Mouse (Mus musculus) midbrain, postnatal 0 days (tissue): ENCODE measurements at regions not wholly inside any gene's neighbourhood (a gene's known extent, or its start where the extent isn't known, plus 50 kb on each side); places are given as distances from the start of the nearest gene placed in this dataset.

Experiments
- ATAC-seq: fragments of 200-750 bp; cut with Nextera tagmentation; 2 replicates; pipeline ENCODE4 v1.8.0; 2017; ENCODE audit warnings: moderate number of reproducible peaks, mild to moderate bottlenecking, moderate TSS enrichment, moderate library complexity; ENCODE audit not compliant: low FRiP score
- DNase-seq: peaks from one replicate; pipeline ENCODE4 v3.0.0-alpha.2; 2015; ENCODE audit warnings: low spot score
- H3K27ac ChIP-seq: fragments of 300-500 bp; sonication (generic); 2 replicates; pipeline ENCODE4 v1.5.1; 2014; ENCODE audit warnings: low read depth, mild to moderate bottlenecking, low read length, mixed read lengths
- H3K27me3 ChIP-seq: fragments of 300-500 bp; sonication (generic); 2 replicates; pipeline ENCODE4 v1.6.1; 2014; ENCODE audit warnings: low read length, control low read depth, mixed read lengths; ENCODE audit not compliant: insufficient read depth
- H3K36me3 ChIP-seq: fragments of 300-500 bp; sonication (generic); 2 replicates; pipeline ENCODE4 v1.6.1; 2014; ENCODE audit warnings: low read length, control low read depth, mixed read lengths; ENCODE audit not compliant: insufficient read depth
- H3K4me1 ChIP-seq: fragments of 300-500 bp; sonication (generic); 2 replicates; pipeline ENCODE4 v1.6.1; 2014; ENCODE audit warnings: mild to moderate bottlenecking, control low read depth, antibody characterized with exemption, low read length, mixed read lengths; ENCODE audit not compliant: insufficient read depth
- H3K4me2 ChIP-seq: fragments of 300-500 bp; sonication (generic); 2 replicates; pipeline ENCODE4 v1.6.1; 2014; ENCODE audit warnings: low read depth, mild to moderate bottlenecking, low read length, mixed read lengths; ENCODE audit not compliant: poor library complexity, severe bottlenecking
- H3K4me3 ChIP-seq: fragments of 300-500 bp; sonication (generic); 2 replicates; pipeline ENCODE4 v1.5.1; 2014; ENCODE audit warnings: low read depth, mild to moderate bottlenecking, low read length, moderate library complexity
- H3K9ac ChIP-seq: fragments of 300-500 bp; sonication (generic); replicated peaks from 2 replicates; pipeline ENCODE4 v1.6.1; 2014; ENCODE audit warnings: mild to moderate bottlenecking, low read length, moderate library complexity, mixed read lengths; ENCODE audit not compliant: poor library complexity, severe bottlenecking
- H3K9me3 ChIP-seq: fragments of 300-500 bp; sonication (generic); 2 replicates; pipeline ENCODE4 v1.6.1; 2016; ENCODE audit warnings: low read length, control low read depth
- CTCF ChIP-seq: IDR thresholded peaks from 2 replicates; pipeline ENCODE4 v1.5.1; 2016; ENCODE audit warnings: antibody characterized with exemption, mild to moderate bottlenecking
- WGBS: fragments of 180-500 bp; shearing (Covaris S2); extraction: QIAGEN DNeasy Blood & Tissue Kit; methylation state at CpG from one replicate; pipeline ENCODE4 v1.1.7; 2014; 5-methylcytosine and 5-hydroxymethylcytosine counted together

DNA sequence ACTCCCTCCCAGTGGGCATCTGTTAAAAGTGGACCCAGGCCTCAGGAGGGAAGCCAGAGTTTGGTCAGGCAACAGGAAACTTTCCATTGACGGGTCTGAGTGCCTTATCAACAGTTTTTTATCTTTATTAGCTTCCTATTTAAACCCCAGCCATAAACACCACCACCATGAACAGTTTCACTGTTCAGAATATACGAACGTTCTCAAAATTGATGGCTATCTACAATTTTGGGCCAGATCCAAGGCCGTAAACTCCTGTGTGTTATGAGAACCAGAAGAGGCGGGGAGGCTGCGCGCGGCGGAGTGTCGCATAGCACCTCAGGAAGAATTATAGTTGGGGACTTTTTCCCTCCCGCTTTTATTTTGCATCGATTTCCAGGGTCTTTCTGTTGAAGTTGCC lies 67.8 kb downstream of the Gm10320 start:
- no peak for TF ChIP-seq CTCF
- Histone ChIP-seq H3K4me2 (no peak overlapping the region), H3K9ac (no peak overlapping the region), H3K27me3 (peaks cover 9% of the 10 kb centered on the region; the same call in 1 of the 2 replicates), H3K4me1 (no peaks in the 10 kb centered on the region), H3K36me3 (no peaks in the 10 kb centered on the region), H3K27ac (no peak overlapping the region), H3K4me3 (no peak overlapping the region), H3K9me3 (no peaks in the 10 kb centered on the region)
- DNase-seq: no peak
- ATAC-seq: no peak
- 91% methylated on average over 12 of the region's 12 CpGs for WGBS

DNA sequence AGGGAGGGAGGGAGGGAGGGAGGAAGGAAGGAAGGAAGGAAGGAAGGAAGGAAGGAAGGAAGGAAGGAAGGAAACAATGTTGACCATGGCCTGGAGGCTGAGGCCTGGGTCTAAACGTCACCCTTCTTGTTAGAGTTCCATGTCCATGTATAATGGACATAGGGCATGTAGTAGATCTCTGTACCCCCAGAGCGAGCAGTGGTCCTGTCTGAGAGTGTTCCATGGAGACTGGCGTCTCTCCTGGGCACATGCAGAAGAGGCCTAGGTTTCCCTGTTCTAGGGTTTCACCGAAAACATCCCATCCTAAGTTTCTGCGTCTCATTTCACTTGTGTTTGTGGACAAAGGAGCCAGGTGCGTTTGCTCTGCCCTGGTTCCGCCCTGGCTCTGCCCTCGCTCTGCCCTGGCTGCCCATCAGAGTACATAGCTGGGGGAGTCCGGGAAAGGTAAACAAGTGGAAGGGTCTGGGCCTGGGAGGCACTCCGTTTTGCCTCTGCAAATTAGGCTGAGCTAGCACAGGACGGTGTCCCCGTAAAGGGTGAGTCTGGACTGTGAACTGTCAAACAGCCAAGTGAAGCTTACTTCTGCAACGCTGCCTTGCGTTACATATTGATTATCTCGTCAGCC lies 66.5 kb downstream of the Foxd1 start:
- no peak for TF ChIP-seq CTCF
- ATAC-seq: no peak

GRCm38 (mm10) chr13:98417736-98418135 lies 63.7 kb downstream of the Foxd1 start:
- 94% methylated on average over 4 of the region's 4 CpGs for WGBS
- no peak overlapping the region for H3K4me2 ChIP-seq
- no peak overlapping the region for H3K9ac ChIP-seq
- H3K4me1 ChIP-seq: no peaks in the 10 kb centered on the region
- TF ChIP-seq CTCF: no peak
- H3K36me3 ChIP-seq: no peaks in the 10 kb centered on the region
- no peak overlapping the region for H3K27ac ChIP-seq
- no peak overlapping the region for H3K4me3 ChIP-seq
- no peaks in the 10 kb centered on the region for H3K27me3 ChIP-seq
- DNase-seq (no peak), ATAC-seq (no peak)
- no peaks in the 10 kb centered on the region for H3K9me3 ChIP-seq

More for the DNA sequence above, 66.5 kb downstream of the Foxd1 start:
- DNase-seq: no peak
- WGBS: 80% methylated on average over 15 of the region's 15 CpGs
- Histone ChIP-seq H3K36me3 (no peaks in the 10 kb centered on the region), H3K4me1 (no peaks in the 10 kb centered on the region), H3K4me3 (no peak overlapping the region), H3K9me3 (no peaks in the 10 kb centered on the region), H3K27ac (no peak overlapping the region), H3K4me2 (no peak overlapping the region), H3K9ac (no peak overlapping the region), H3K27me3 (no peaks in the 10 kb centered on the region)

DNA sequence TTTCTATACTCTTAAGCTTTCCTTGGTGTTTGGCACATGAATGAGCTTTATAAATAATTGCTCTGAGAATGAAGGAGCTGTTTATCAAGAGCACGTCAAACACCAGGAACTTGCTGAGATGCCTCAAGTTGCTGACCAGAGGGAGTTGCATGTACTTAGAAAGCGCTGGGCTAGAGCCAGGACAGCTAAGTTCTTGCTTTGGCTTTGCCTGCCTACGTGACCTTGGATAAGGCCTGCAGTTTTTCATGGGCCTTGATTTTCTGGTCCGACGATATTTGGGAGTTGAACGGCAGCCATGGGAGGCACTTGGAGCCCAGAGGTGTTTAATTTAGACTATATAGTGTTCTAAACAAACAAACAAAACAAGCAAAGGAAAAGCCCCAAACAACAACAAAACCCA lies 62.4 kb downstream of the Foxd1 start:
- no peaks in the 10 kb centered on the region for H3K4me1 ChIP-seq
- no peaks in the 10 kb centered on the region for H3K27me3 ChIP-seq
- ATAC-seq (no peak), DNase-seq (no peak)
- H3K4me3 ChIP-seq: no peak overlapping the region
- no peaks in the 10 kb centered on the region for H3K9me3 ChIP-seq
- TF ChIP-seq CTCF: no peak
- H3K9ac ChIP-seq: no peak overlapping the region
- no peak overlapping the region for H3K4me2 ChIP-seq
- 83% methylated on average over 6 of the region's 6 CpGs for WGBS
- H3K36me3 ChIP-seq: no peaks in the 10 kb centered on the region
- H3K27ac ChIP-seq: no peak overlapping the region

DNA sequence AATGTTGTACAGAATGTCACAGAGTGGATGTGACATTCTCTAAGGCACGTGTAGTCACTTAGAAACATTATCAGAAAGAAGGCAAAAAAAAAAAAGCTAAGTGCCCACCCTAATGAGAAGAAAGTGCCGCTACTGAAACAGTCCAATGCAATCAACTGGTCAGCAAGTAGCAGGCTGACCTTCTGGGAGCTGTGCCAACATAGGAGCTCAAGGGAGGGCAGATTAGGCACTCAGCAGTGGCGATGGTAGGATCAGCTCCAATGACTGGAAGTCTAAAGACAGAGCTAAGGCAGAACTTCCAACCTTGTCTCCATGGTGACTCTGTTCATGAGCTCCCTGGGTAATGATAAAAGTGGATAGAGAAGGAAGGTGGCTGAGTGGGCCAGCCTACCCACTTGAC lies 60.8 kb downstream of the Foxd1 start:
- DNase-seq (no peak), ATAC-seq (no peak)
- H3K4me2 ChIP-seq: no peak overlapping the region
- H3K27ac ChIP-seq: no peak overlapping the region
- WGBS: 64% methylated on average over 3 of the region's 3 CpGs
- no peaks in the 10 kb centered on the region for H3K36me3 ChIP-seq
- H3K9ac ChIP-seq: no peak overlapping the region
- TF ChIP-seq CTCF: no peak
- H3K27me3 ChIP-seq: no peaks in the 10 kb centered on the region
- no peak overlapping the region for H3K4me3 ChIP-seq
- H3K9me3 ChIP-seq: no peaks in the 10 kb centered on the region
- H3K4me1 ChIP-seq: no peaks in the 10 kb centered on the region

GRCm38 (mm10) chr13:98413233-98413632 lies 59.2 kb downstream of the Foxd1 start:
- Histone ChIP-seq H3K4me3 (no peak overlapping the region), H3K36me3 (no peaks in the 10 kb centered on the region), H3K9ac (no peak overlapping the region), H3K27me3 (no peaks in the 10 kb centered on the region), H3K4me1 (no peaks in the 10 kb centered on the region), H3K4me2 (no peak overlapping the region), H3K27ac (no peak overlapping the region), H3K9me3 (no peaks in the 10 kb centered on the region)
- DNase-seq (no peak), ATAC-seq (no peak)
- no peak for TF ChIP-seq CTCF
- 63% methylated on average over 4 of the region's 4 CpGs for WGBS
